Mouse (Mus musculus) cortical plate, adult 2 months (tissue): ENCODE results near the gene Lamc1. TPM values are rescaled to one million over a fixed set of nuclear protein-coding genes. Genes with fewer than 3 reads are reported as not detected.

Experiments
- H3K27ac ChIP-seq: fragments of 200-500 bp; 2 replicates; pipeline ENCODE4 v1.5.1; 2012; ENCODE audit warnings: low read length, control low read depth, inconsistent platforms; ENCODE audit not compliant: insufficient read depth
- H3K4me1 ChIP-seq: fragments of 200-500 bp; 2 replicates; pipeline ENCODE4 v1.6.1; 2011; ENCODE audit warnings: low read length; ENCODE audit not compliant: control insufficient read depth, insufficient read depth
- H3K4me3 ChIP-seq: fragments of 200-500 bp; 2 replicates; pipeline ENCODE4 v1.5.1; 2011; ENCODE audit warnings: mild to moderate bottlenecking, low read length, control low read depth; ENCODE audit not compliant: insufficient read depth
- CTCF ChIP-seq: fragments of 200-500 bp; IDR thresholded peaks from 2 replicates; pipeline ENCODE4 v1.5.1; 2011; ENCODE audit warnings: mild to moderate bottlenecking, control low read depth, low read length; ENCODE audit not compliant: insufficient read depth; ENCODE audit errors: extremely low read depth
- POLR2A ChIP-seq: fragments of 200-500 bp; IDR thresholded peaks from 2 replicates; pipeline ENCODE4 v1.6.1; 2011; ENCODE audit warnings: mild to moderate bottlenecking, low read length, control low read depth; ENCODE audit not compliant: insufficient read depth; ENCODE audit errors: extremely low read depth
- polyA plus RNA-seq: library from polyadenylated mRNA; depleted of rRNA; stranded (reverse); fragments of >200 nt; gene quantifications from 2 replicates; pipeline ENCODE4 v1.2.3, GENCODE M21; 2012

Lamc1 gene
- polyA plus RNA-seq, 1 experiment = 23.2 TPM

DNA sequence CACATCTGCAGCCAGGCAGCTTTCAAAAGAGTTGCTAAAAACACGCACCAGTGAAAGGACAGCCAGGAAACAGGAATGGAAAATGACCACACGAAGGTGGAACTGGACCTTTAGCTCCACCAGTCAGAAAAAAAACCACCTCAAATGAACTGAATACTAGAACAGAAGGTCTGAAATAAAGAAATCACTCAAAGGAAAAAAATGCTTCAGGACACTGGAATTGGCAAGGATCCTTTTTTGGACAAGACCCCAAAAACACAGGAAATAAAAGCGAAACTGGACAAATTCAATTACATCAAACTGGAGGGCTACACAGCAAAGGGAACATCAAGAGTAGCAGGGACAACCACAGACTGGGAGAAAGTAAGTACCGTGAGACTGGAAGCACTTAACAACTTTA is 97.0 kb downstream of the Lamc1 start:
- peaks cover 2% of the 10 kb centered on the region for H3K4me1 ChIP-seq
- no peak overlapping the region; the same call in 1 of the 2 replicates for H3K27ac ChIP-seq
- H3K4me3 ChIP-seq = no peak overlapping the region
- TF ChIP-seq CTCF = no peak
- no peak for TF ChIP-seq POLR2A

GRCm38 (mm10) chr1:153231681-153232080 is 100.9 kb downstream of the Lamc1 start:
- Histone ChIP-seq H3K4me3 (no peak overlapping the region), H3K27ac (no peak overlapping the region), H3K4me1 (peaks cover 2% of the 10 kb centered on the region)
- no peak for TF ChIP-seq CTCF
- TF ChIP-seq POLR2A = no peak

GRCm38 (mm10) chr1:153227916-153228315 is 104.7 kb downstream of the Lamc1 start:
- TF ChIP-seq POLR2A (no peak), CTCF (no peak)
- no peak overlapping the region for H3K4me3 ChIP-seq

GRCm38 (mm10) chr1:153227096-153227495 is 105.5 kb downstream of the Lamc1 start:
- no peak overlapping the region for H3K4me3 ChIP-seq
- no peak for TF ChIP-seq CTCF
- no peak for TF ChIP-seq POLR2A

More at GRCm38 (mm10) chr1:153227916-153228315, 104.7 kb downstream of the Lamc1 start:
- H3K27ac ChIP-seq = no peak overlapping the region
- H3K4me1 ChIP-seq = peaks cover 5% of the 10 kb centered on the region

GRCm38 (mm10) chr1:153225786-153226725 is 106.5 kb downstream of the Lamc1 start:
- no peak for TF ChIP-seq CTCF
- TF ChIP-seq POLR2A = no peak
- Histone ChIP-seq H3K4me1 (peaks cover 5% of the 10 kb centered on the region), H3K27ac (peak overlapping the region; percentile 13; the same call in 1 of the 2 replicates), H3K4me3 (no peak overlapping the region)

More at GRCm38 (mm10) chr1:153227096-153227495, 105.5 kb downstream of the Lamc1 start:
- Histone ChIP-seq H3K4me1 (peaks cover 5% of the 10 kb centered on the region), H3K27ac (no peak overlapping the region)

GRCm38 (mm10) chr1:153224331-153224730 is 108.3 kb downstream of the Lamc1 start:
- Histone ChIP-seq H3K27ac (no peak overlapping the region), H3K4me1 (peaks cover 5% of the 10 kb centered on the region), H3K4me3 (no peak overlapping the region)
- TF ChIP-seq POLR2A (no peak), CTCF (no peak)

- no peak overlapping the region for H3K27ac ChIP-seq
- TF ChIP-seq POLR2A (no peak), CTCF (no peak)
- H3K4me1 ChIP-seq = peaks cover 2% of the 10 kb centered on the region
Observed at GRCm38 (mm10) chr1:153219376-153219775, 113.2 kb downstream of the Lamc1 start.

DNA sequence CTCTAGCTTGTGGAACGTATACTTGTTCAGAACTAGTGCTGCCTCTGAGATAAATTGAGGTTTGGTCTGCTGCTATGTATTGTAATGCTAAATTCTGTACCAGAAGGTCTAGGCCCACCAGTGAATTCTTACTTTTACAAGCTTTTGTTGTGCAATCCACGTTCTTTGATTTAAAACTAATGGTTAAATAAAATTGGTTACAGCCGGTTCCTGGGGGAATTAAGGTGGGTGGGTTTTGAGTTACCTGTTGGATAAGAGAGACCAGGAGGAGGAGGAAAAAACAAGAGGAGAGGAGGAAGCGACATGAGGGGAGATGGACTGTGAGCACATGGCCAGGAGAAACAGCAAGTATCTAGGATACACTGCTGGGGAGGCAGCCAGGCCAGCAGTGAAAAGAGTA is 116.1 kb downstream of the Lamc1 start:
- no peak overlapping the region for H3K4me3 ChIP-seq
- TF ChIP-seq CTCF (no peak), POLR2A (no peak)
- H3K4me1 ChIP-seq = no peaks in the 10 kb centered on the region
- H3K27ac ChIP-seq = no peak overlapping the region

More at GRCm38 (mm10) chr1:153219376-153219775, 113.2 kb downstream of the Lamc1 start:
- no peak overlapping the region for H3K4me3 ChIP-seq

- no peak overlapping the region for H3K4me3 ChIP-seq
- H3K4me1 ChIP-seq = no peaks in the 10 kb centered on the region
- no peak overlapping the region for H3K27ac ChIP-seq
- TF ChIP-seq POLR2A (no peak), CTCF (no peak)
Observed at GRCm38 (mm10) chr1:153215676-153216075, 116.9 kb downstream of the Lamc1 start.

- H3K4me3 ChIP-seq = no peak overlapping the region
- H3K4me1 ChIP-seq = no peaks in the 10 kb centered on the region; the same call in 1 of the 2 replicates
- no peak overlapping the region for H3K27ac ChIP-seq
Observed at GRCm38 (mm10) chr1:153210992-153211391, 121.6 kb downstream of the Lamc1 start.

More at GRCm38 (mm10) chr1:153210992-153211391, 121.6 kb downstream of the Lamc1 start:
- TF ChIP-seq POLR2A = no peak
- TF ChIP-seq CTCF = no peak
